Mouse (Mus musculus) frontal cortex, postnatal 36 days (tissue): ENCODE results near the gene Armt1.

Experiments used
- DNase-seq, 2 experiments: peaks; one replicate each; pipeline ENCODE4 v3.0.0; 2022; ENCODE audit warnings: low spot score in 2 of 2

The Armt1 gene

DNA sequence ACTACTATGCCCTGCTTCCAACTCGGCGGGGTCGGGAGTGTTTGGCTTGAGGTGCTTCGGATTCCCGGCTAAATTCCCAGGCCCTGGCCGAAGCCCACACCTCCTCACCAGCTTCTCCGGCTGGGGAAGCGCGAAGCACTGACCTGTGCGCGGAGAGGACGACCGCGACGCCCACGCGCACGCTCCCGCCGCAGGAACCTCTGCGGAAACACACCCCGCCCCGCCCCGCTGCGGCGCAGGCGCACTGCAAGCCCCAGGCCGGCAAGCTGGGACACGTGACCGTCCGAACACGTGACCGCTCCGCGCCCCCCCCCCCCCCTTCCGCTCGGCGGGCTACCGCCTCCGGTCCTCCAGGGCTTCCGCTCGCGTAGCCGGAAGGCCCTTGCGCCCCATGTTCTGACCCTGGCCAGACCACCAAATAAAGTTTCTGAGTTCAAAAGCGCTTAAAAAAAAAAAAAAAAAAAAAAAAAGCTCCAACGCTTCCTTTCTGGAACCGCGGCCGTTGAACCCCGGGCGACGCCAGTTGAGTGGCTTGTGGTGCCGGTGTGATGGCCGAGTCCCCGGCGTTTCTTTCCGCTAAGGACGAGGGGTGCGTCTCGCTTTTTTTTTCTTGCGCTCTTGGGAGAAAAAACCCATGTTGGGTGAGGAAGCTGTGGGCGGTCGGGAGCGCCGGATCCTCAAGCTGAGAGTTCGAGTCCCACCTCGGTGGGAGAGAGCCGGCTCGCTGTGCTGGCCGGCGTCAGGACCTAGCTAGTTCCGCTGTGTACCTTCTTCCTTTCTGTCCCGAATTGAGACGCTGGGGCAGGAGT lies at the start of gene Armt1, which contains the start of gene Rmnd1:
TSS of gene Armt1 (plus strand) at position 345 of the 809 bp plus-strand sequence.
TSS of gene Rmnd1 (minus strand) at position 266 of the 809 bp plus-strand sequence.
- DNase-seq: peak; percentile 93

DNA sequence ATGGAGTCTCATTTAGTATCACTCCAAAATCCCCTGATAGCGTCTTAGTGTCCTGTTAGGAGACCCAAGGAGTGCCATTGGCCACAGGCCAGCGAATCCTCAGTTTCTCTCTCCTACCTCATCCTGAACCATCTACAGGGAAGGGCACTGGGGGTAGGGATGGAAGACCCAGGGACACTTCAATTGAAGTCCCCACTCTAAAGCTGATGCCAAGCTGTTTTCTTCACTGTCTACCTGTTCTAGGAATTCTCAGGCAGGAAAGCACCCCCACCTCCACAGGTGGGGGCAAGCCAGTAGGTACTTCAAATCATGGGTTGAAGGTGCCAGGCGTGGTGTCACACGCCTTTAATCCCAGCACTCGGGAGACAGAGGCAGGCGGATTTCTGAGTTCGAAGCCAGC lies 48.0 kb upstream of the Armt1 start:
- DNase-seq: no peak

DNA sequence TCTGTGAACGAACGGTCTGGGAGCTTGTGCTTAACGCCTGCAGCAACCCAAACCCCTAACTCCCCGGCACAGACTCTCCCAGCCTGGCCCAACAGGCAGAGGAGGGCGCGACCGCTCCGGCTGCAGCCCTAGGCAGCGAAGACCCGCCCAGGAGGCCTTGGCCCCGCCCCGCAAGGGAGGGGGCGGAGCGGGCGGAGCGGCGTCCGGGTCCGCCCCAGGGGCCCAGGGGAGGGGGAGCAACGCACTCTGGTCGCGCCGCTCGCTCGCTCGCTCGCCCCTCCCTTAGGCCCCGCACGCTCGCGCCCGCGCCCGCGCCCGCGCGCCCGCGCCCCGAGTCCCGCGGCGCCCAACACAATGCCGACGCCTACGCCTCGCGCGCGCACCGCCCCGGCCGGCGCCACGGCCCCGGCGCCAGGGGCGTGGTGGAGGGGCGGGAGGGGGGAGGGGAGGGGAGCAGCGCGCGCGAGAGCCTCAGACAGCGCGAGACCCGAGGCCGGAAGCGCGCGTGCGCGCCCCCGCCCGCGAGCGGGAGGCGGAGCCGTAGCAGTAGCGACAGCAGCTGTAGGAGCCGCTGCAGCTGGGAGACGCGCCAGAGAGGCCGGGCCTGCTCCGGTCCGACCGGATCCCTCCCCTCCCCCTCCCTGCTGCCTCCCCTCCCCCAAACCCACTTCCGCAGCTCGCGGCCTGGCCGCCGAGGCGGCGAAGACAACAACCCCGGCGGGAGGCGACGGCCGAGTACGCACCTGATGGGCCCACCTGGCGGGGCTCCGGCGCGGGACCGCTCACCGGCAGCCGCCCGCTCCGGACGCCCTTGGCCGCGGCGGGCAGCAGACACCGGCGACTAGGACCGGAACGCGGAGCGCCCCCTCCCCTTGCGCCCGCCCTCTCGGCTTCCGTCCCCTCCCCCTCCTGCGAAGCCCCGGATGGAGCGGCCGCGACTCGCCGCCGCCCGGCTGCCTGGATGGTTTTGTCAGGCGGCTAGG lies 45.4 kb upstream of the Armt1 start:
- peak; percentile 83 to 92 for DNase-seq

DNA sequence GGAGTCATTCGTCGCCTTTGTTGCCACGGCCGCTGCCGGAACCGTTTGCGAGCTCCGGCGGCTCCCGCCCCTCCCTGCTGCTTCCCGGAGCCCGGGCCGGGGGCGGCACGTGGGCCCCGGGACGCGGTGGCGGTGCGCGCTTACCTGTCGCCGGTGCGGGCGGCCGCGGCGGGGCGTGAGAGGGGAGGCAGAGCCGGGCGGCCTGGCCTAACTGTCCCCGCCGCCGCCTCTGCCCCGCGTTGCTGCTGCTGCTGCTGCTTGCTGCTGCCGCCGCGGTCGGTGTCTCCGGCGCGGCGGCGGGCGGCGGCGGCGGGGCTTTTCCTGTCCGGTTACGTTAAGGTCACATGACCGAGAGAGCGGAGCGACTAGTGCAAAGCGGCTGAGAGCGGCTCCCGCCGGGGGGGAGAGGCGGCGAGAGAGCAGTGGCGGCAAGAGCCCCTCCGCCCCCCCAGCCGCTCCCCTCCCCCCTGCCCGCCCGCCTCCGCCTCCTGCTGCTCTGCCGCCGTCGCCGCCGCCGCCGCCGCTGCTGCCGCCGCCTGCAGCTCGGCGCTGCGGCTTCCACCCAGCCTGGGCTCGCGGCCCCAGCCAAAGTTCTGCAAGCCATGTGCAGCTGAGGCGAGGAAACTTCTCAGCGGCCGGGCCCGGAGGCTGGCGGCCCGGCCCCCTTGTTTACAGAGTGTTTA lies 44.4 kb upstream of the Armt1 start, which contains the start of gene Zbtb2:
TSS of gene Zbtb2 (minus strand) at position 408 of the 683 bp plus-strand sequence.
- DNase-seq: peak; percentile 42 to 52

DNA sequence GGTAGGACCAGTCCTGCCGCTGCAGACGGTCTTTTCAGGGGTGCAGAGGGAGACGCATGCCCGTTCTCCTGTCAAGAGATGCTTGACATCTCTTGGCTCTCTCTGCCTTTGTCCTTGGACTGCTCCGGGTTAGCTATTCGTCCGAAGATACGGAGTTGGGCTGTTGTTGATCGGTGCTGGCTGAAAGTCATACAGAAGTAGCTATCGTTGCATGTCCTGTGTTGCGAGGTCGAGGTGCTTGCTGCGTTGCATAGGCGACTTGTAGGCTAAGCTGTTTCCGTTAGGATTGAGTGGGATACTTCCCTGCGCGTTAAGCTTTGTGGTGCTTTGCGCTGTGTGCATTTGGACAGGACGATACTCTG lies 43.9 kb upstream of the Armt1 start:
- DNase-seq: peak in 1 of 2 experiments; percentile 34

DNA sequence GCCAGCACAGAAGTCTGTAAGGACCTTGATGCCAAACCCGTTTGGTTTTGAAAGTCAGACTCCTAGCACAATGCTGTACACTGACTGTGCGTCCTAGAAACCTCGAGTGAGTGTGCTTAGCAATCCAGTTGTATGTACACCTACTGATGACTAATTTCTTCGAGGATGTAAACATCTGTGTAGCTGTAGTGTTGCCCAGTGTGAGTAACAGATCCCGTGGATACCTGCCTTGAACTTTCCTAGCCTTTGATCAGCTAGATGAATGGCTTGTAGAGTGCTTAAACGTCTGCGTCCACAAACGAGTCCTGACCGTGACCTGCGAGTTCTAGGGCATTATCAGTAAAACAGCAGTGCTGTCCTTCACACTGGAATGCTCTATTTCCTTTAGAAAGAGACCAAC lies 43.2 kb upstream of the Armt1 start:
- DNase-seq: no peak

DNA sequence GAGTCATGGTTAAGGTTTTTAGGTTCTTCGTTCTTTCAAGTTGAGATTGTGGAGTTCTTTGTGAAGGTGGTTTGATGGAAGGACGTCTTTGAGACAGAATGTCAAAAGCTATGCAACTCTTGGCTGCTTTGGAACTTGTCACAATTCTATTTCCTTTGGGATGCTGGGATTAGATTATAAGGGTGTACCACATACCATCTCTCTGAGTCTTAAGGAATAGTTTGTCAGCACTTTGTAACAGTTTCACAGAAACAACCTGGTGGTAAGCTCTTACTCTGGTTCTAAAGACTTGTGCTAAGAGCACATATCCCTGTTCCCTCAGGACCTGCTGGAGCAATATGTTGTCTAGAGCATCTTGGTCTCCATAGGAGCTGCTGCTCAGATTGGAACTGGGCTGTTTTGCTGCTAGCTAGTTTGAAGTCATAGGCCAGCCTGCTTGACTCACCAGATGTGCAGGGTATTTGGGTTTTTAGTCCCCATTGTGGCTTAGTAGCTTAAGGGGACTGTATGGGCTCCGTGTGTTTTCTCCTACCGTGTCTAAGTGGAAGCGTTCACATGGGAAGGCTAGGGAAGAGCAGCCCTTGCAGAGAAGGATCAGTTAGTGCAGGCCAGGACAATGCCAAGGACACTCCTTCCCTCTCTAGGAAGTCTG lies 42.7 kb upstream of the Armt1 start:
- no peak for DNase-seq

DNA sequence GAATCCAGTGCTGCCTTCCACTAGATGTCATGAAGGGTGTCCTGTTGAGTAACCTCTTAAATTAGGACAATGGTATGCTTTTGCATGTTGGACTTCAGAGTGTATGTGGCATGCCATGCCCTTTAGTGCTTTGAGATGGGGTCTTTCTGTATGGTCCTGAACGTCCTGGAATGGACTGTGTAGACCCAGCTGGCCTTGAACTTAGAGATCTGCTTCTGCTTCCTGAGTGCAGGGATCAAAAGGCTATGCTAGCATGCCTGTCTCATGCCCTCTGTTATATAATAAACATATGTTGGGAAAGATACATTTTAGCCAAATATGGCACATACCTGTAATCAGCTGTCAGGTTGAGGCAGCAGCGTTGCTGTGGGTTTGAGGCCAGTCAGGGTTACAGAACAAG lies 41.7 kb upstream of the Armt1 start:
- DNase-seq: no peak

DNA sequence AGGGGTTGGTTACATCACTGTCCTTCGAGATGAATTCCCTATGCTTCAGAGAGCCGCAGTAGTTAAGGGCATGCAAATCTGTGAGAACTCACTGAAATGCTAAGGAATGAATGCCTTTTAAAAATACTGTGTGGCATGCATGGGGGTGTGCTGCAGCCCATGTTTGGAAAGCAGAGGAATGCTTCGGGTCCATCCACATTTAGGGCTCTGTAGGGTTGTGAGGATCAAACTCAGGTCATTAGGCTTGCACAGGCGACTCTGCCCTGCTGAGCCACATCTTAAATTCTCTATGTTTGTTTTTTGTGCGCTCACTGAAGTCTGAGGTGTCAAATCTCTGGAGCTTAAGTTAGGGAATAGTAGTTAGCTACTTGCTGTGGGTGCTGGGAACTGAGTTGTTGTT lies 41.2 kb upstream of the Armt1 start:
- no peak for DNase-seq

DNA sequence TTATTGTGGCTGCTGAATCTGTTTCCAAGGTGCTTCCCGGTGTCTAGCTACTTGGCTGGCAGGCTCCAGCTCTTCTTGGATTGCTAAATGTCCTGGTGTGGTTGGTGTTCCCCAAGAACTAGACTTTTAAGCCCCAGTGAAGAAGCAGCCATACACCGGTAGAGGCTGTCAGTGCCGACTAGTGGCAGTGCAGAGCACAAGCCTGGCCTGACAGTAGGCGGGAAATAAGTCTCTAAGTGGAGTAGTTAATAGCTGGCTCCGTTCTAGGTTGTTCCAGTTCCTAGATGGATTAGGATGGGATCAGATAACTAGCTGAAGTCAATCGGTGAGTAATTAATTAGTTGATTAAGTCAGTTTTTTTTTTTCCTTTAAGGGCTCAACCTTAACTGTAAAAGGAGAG lies 40.4 kb upstream of the Armt1 start:
- DNase-seq: no peak

DNA sequence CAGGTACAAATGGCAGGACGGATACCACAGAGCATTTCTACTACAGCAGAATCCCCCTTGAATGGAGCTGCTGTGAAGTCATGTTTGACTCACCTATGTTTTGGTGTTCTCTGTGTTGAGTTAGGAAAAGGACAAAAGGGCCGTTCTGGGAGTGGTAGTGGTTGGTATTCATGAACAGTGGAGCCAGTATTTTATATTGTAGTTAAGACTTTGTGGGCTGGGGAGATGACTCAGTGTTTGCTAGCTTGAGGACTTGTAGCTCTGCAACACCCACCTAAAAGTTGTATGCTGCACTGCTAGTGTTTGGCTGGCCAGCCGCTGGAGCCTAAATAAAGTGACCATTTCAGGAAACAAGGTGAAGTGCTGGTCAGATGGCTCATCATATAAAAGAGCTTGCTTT lies 36.9 kb upstream of the Armt1 start:
- DNase-seq: no peak

DNA sequence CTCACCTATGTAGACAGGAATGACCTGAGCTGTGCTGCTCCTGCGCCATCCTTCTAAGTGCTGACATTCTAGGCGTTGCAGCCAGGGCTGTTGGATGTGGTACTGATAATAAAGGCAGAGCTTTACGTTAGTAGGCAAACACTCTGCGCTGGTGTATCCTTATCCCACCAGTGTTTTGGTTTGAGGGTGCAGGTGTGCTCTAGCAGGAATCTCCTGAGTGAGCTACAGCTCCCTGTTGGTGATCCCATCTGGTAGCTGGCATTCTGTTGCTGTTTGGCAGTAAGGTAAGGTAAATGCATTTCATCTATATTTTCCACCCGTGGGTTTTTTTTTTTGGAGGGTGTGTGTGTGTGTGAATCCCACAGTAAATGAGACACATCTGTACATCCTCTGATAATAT lies 34.2 kb upstream of the Armt1 start:
- no peak for DNase-seq

DNA sequence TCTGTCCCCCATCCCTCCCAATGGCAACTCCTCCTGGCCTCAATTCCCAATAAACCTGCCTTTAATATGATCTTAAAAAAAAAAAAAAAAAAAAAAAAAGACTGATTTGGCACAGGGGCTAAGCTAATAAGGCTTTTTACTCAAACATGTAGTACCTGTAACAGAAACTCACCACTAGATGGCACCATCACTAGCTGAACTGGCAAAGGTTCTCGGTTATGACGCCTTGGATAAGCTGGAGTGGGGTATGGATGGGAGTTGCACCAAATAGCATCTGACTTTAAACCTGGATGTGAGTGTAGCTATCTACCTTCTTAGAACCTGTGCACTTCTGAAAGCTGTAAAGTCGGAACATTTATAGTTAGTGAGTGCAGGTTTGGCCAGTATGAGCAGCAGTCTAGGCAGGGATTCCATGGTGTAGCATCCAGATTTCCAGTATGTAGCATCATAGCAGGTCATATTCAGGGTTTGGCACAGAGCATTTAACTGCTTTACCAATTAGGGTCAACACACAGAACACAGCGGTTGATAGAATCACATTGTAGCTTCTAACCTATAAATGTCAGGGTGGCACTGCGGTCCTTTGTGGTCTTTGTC lies 27.3 kb upstream of the Armt1 start:
- DNase-seq: peak; percentile 39 to 57

DNA sequence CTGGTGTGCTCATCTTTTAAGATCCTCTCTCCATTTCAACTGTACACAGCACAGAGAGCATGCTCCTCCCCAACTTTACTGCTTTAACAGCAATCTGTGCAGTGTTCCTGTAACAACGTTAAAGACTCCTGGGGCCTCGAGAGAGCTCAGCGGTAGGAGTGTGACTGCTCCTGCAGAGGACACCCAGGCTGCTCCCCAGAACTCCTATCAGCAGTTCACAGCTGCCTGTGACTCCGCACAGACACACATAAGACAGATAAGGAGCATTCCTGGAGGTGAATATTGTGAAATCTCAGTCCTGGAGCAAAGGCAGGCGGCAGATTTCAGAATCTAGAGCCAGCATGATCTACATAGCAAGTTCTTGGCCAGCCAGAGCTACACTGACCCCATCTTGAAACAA lies 26.8 kb upstream of the Armt1 start:
- no peak for DNase-seq

DNA sequence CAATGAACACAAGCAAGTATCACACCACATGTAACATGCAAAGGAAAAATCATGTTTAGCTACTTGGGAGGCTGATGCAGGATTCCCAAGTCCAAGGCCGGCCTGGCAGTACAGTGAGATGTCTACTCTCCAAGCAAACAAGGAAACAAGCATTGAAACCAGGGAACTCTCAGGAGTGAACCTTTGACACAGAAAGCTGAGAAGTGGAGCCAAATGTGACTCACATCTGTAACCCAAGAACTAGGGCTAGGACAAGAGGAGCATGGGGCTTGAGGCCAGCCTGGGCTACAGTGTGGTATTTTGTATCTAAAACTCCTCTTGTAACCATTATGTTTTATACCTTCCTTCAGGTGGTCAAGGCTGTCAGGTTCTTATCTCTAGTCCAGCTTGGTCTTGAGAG lies 25.1 kb upstream of the Armt1 start:
- DNase-seq: no peak

DNA sequence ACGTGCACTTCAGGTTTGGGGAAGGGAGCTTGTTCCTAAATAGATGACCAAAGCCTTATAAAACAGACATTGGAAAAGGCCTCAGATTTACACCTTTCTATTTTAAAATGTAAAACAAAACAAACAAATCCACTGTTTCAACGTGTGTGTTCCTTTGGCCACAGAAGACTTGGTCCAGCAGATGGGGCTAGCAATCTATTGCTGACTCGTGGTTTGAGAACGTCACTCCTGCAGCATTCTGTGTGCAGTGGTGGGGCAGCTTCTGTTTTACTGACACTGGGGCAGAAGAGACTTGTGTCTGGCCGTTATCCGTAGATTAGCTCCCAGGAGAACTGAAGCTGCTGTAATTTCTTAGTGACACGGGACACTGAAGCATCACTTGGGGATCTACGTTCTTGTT lies 7.0 kb upstream of the Armt1 start:
- no peak for DNase-seq

DNA sequence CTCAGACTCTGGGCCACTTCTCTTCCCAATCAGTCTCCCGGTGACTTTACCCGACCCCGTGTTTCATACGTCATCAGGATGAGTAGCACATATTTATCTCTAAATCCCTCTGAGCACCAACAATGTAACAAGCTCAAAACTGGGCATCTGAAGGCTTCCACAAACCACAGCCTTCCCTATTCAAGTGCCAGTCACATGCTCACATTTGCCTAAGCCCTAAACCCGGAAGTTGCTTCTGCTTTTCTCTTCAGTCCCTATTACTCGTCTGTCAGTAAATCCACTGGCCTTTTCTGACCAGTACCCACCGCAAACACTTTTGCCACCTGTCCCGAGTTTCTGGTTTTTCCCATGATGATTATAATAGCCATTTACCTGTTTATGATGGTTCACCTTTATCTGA lies 1.9 kb upstream of the Armt1 start:
- DNase-seq: no peak

DNA sequence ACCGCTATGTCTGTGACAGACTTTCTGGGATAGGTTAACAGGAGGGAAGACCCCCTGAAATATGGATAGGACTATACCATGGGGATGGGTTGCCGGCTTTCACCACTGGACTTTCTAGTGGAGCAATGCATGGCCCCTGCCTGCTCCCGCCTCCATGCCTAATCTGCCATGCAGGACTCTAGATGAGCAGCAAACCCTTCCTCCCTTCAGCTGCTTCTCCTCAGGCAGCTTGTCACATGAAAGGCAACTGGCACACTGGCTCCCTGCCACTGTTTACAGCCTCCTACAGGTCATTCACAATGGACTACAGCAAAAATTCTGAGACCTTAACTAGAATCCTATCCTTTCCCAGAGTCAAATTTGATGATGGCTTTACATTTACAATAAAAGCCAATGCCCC lies 1.4 kb upstream of the Armt1 start:
- no peak for DNase-seq

DNA sequence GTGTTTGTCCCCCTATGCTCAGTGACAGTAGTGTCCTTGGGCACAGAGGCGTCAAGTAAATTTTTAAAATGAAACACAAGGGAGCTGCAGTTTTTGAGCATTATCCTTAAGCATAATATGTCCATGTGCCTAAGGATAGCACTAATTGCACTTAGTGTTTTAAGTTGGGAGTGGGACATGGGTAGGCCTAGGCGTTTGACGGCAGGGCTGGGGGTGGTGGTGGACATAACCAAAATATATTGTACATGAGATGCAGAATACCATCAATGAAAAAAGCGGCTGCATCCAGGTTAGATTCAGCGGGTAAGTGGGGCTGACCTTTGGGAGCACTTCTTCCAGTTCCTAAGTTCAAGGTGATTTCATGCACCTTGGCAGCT lies 533 bp upstream of the Armt1 start:
- no peak for DNase-seq

DNA sequence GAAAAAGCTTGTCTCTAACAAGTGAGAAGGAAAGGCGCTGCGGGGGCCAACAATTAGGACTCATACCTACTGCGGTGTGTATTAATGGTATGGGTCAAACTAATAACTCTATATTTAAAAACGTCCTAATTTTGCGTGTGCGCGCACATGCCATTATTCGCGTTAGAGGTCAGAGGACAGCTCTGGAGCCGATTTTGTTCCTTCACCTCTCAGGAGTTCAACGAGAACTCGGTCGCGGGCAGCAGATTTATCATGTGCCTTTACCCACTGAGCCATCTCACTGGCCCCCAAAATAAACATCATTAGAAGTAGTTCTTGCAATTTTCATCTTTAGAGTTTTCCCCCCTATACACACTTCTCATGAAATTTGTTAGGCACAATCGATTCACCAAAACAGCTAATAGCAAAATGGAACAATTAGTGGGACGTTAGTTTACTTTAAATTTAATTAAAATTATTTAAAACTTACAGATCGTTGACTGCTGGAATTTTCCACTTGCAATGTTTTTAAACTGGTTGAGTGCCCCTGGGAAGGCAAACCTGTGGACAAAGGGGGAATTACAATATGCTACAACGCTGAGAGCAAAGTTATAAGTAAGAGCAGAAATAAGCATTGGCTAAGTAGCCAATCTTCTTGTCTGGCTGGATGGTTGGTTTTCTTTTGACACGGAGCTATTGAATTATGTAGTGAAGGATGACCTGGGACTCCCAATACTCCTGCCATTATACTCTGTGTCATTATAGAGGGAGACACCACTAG lies 909 bp downstream of the Armt1 start:
- no peak for DNase-seq
